Mouse (Mus musculus) stomach, postnatal 0 days (tissue): ENCODE data around the gene Lpcat3. TPM values are rescaled to one million over a fixed set of nuclear protein-coding genes. Genes with fewer than 3 reads are reported as not detected.

Experiments
- ATAC-seq: fragments of 200-750 bp; cut with Nextera tagmentation; 2 replicates; pipeline ENCODE4 v1.8.0; 2017; ENCODE audit not compliant: low FRiP score, low TSS enrichment
- DNase-seq: peaks from one replicate; pipeline ENCODE4 v3.0.0-alpha.2; 2016; ENCODE audit warnings: low spot score
- H3K27ac ChIP-seq: fragments of 300-500 bp; sonication (generic); replicated peaks from 2 replicates; pipeline ENCODE4 v1.5.1; 2014; ENCODE audit warnings: mild to moderate bottlenecking, control low read depth
- H3K27me3 ChIP-seq: fragments of 300-500 bp; sonication (generic); 2 replicates; pipeline ENCODE4 v1.6.1; 2014; ENCODE audit warnings: low read length; ENCODE audit not compliant: control insufficient read depth, insufficient read depth
- H3K36me3 ChIP-seq: fragments of 300-500 bp; sonication (generic); 2 replicates; pipeline ENCODE4 v1.6.1; 2014; ENCODE audit warnings: low read length, mixed read lengths; ENCODE audit not compliant: control insufficient read depth, insufficient read depth
- H3K4me1 ChIP-seq: fragments of 300-500 bp; sonication (generic); replicated peaks from 2 replicates; pipeline ENCODE4 v1.6.1; 2014; ENCODE audit warnings: antibody characterized with exemption; ENCODE audit not compliant: control insufficient read depth, insufficient read depth
- H3K4me2 ChIP-seq: fragments of 300-500 bp; sonication (generic); replicated peaks from 2 replicates; pipeline ENCODE4 v1.6.1; 2014; ENCODE audit warnings: low read depth, mild to moderate bottlenecking, control low read depth, moderate library complexity
- H3K4me3 ChIP-seq: fragments of 300-500 bp; sonication (generic); 2 replicates; pipeline ENCODE4 v1.5.1; 2014; ENCODE audit warnings: low read depth, low read length, control low read depth
- H3K9ac ChIP-seq: fragments of 300-500 bp; sonication (generic); 2 replicates; pipeline ENCODE4 v1.6.1; 2014; ENCODE audit warnings: mild to moderate bottlenecking, low read length, control low read depth, mixed read lengths
- H3K9me3 ChIP-seq: fragments of 300-500 bp; sonication (generic); 2 replicates; pipeline ENCODE4 v1.6.1; 2016; ENCODE audit warnings: low read length; ENCODE audit not compliant: control insufficient read depth
- CTCF ChIP-seq: IDR thresholded peaks from 2 replicates; pipeline ENCODE4 v1.5.1; 2016; ENCODE audit warnings: antibody characterized with exemption, low read depth, mild to moderate bottlenecking, moderate library complexity
- EP300 ChIP-seq: optimal IDR thresholded peaks from 2 replicates; pipeline ENCODE3; 2016; ENCODE audit warnings: antibody characterized with exemption
- WGBS: fragments of 180-500 bp; shearing (Covaris S2); extraction: QIAGEN DNeasy Blood & Tissue Kit; methylation state at CpG from one replicate; pipeline ENCODE4 v1.1.7; 2014; 5-methylcytosine and 5-hydroxymethylcytosine counted together
- polyA plus RNA-seq: library from polyadenylated mRNA; unstranded; fragments of >200 nt; fragmentation: Nextera tagmentation; extraction: Ambion mirVana; gene quantifications from 2 replicates; pipeline ENCODE4 v1.2.1, GENCODE M21; 2015

Gene Lpcat3
- polyA plus RNA-seq, 1 experiment from 2014 or later = 78.8 TPM

DNA sequence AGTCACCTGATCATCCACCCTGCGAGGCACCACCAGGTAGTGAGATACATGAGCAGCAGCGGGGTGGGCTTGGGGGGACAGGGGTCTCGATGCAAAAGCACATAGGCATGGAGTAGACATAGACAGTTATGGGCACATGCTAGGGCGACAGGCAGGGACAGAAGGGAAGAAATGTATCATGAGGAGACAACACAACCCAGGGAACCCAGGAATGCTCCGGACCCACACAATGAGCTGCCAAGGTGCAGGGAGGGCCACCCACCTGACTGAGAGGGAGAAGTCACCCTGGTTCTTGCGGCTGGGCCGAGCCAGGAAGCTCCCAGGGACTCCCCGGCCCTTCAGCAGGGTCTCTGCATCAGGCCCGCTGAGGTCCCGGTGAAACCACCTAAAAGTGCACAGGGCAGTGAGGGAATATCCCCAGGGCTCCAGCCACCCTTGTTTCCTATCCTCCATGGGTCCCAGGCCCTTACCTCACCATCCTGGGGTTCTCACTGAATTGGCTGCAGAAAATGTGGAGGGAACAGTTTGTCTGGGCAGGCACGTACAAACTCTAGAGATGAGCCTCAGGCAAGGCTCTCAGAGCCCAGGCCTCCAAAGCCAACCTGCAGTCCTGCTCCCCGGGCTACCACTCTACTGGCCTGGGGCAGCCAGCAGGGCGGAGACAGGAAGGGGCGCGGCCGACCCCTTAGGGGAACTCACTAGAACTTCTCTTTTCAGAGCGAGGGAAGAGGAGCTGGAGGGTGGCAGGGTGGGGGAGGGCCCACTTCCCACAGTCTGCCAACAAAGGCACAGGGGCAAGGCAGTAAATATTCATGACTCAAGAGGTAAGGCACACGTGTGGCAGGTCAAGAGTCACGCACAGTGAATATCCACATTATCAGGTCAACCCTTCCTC lies 69.9 kb downstream of the Lpcat3 start:
- TF ChIP-seq CTCF (no peak), EP300 (no peak)
- Histone ChIP-seq H3K9ac (0 out of 2 replicates have a peak overlapping the region, but pooled peaks have one; percentile 4), H3K4me3 (no peak overlapping the region), H3K27ac (no peak overlapping the region), H3K9me3 (no peaks in the 10 kb centered on the region), H3K4me2 (no peak overlapping the region), H3K36me3 (no peaks in the 10 kb centered on the region), H3K4me1 (no peaks in the 10 kb centered on the region; the same call in 1 of the 2 replicates), H3K27me3 (no peaks in the 10 kb centered on the region)
- WGBS = 56% methylated on average over 19 of the region's 19 CpGs
- DNase-seq = peak; percentile 46
- ATAC-seq = peak; percentile 28; the same call in 1 of the 2 replicates

DNA sequence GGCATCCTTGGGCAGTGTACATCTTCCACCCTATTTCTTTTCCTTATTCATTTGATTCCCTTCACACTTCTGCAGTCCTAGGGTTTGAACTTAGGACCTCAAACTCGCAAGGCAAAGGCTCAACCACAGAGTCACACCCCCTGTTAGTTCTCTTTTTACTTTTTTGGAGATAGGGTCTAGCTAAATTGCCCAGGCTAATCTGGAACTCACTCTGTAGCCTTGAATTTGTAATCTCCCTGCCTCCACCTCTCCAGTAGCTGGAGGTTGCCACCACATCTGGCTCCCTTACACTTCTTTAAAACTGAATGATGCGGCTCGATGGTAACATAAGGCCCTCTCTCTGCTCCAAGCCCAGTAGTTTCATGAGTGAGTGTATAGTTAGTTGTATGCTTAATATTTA lies 71.6 kb downstream of the Lpcat3 start:
- DNase-seq = no peak
- H3K9me3 ChIP-seq = no peaks in the 10 kb centered on the region
- no peak for TF ChIP-seq EP300
- TF ChIP-seq CTCF = no peak
- no peaks in the 10 kb centered on the region; the same call in 1 of the 2 replicates for H3K4me1 ChIP-seq
- no peak overlapping the region for H3K27ac ChIP-seq
- WGBS = 88% methylated on average over 3 of the region's 3 CpGs
- no peak for ATAC-seq
- H3K4me2 ChIP-seq = no peak overlapping the region
- H3K36me3 ChIP-seq = no peaks in the 10 kb centered on the region
- no peaks in the 10 kb centered on the region for H3K27me3 ChIP-seq
- H3K4me3 ChIP-seq = no peak overlapping the region
- no peak overlapping the region for H3K9ac ChIP-seq

DNA sequence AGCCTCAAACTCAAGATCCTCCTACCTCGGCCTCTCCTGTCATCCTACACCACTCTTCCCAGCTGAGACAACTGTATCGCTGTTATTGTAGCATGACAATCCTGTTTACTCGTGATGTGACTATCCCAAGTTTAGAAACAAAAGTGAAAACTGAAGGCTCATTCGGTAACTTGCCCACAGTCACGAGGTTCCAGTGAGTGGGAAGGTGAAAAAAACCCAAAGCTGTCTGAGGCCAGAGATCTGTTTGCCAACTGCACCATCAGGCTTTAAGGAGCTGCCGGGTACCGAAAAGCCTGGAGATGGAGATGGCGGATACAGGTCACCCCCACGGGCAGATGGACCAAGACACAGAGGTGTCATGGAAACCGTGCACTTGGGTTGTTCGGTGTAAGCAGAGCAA lies 74.2 kb downstream of the Lpcat3 start:
- no peaks in the 10 kb centered on the region for H3K27me3 ChIP-seq
- H3K27ac ChIP-seq = no peak overlapping the region
- TF ChIP-seq EP300 = no peak
- TF ChIP-seq CTCF = no peak
- no peak overlapping the region for H3K4me3 ChIP-seq
- H3K36me3 ChIP-seq = no peaks in the 10 kb centered on the region
- peaks cover 3% of the 10 kb centered on the region for H3K4me1 ChIP-seq
- no peaks in the 10 kb centered on the region for H3K9me3 ChIP-seq
- no peak overlapping the region for H3K4me2 ChIP-seq
- WGBS = 88% methylated on average over 11 of the region's 11 CpGs
- ATAC-seq = no peak
- no peak overlapping the region for H3K9ac ChIP-seq
- no peak for DNase-seq

DNA sequence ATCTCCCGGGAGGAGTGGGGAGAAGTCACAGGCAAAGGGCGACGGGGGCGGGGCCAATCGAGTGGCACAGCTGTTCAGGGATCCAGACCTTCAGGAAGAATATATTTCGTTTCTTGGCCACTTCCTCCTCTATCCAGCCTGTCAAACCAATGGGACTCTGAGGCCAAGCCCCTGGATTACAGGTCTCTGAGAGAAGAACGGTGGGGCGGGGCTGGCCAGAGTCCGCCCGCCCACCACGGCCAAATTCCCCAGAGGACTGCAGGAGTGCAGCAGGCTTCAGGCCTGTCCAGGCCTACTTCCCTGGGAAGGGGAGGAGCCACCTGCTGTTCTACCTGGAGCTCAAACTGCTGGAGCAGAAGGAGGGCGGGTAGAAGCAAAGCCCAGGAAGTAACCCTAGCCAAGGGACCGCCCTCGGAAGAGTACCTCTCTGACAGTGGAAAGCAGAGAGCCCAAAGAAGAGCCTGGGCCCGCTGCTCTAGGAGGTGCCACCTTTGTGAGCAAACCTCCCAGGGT lies 75.7 kb downstream of the Lpcat3 start, which contains the start of gene Ptpn6:
Ptpn6 (minus strand) TSS at position 204 of the 513 bp plus-strand sequence.
- H3K36me3 ChIP-seq = peaks cover 9% of the 10 kb centered on the region
- H3K27ac ChIP-seq = peak within 1 kb of the TSS; percentile 86
- peak within 1 kb of the TSS; percentile 41 for H3K9ac ChIP-seq
- peak; percentile 31 for TF ChIP-seq CTCF
- TF ChIP-seq EP300 = no peak
- no peaks in the 10 kb centered on the region for H3K27me3 ChIP-seq
- peak within 1 kb of the TSS; percentile 38 for H3K4me2 ChIP-seq
- ATAC-seq (peak; percentile 88), DNase-seq (peak; percentile 94)
- WGBS = 23% methylated on average over 15 of the region's 15 CpGs
- H3K4me3 ChIP-seq = no peak within 1 kb of the TSS; the same call in 1 of the 2 replicates
- H3K9me3 ChIP-seq = no peaks in the 10 kb centered on the region
- H3K4me1 ChIP-seq = peaks cover 3% of the 10 kb centered on the region; the same call in 1 of the 2 replicates

DNA sequence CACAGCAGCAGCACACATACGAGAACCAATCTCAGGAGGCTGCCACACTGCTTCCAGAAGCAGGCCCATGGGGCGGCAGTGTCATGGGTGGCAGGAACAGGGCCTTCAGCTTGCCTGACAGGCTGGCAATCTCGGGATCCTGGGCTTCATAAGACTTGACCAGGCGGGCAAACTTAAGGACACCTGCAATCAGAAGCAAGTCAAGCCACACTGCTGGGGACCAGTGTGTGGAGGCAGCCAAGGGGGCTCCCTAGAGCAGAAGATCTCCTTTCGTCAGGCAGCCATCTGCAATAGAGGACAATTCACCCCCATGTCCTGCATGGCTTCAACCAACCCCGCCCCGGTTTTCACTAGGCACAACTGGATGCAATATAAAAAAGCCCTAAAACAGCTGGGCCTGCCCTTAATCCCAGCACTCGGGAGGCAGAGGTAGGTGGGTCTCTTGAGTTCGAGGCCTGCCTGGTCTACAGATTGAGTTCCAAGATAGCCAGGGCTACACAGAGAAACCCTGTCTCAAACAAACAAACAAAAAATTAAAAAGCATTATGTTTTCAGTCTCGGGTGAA lies 76.5 kb downstream of the Lpcat3 start:
- H3K4me1 ChIP-seq = peaks cover 3% of the 10 kb centered on the region; the same call in 1 of the 2 replicates
- H3K27ac ChIP-seq = peak overlapping the region; percentile 86
- no peak overlapping the region for H3K4me3 ChIP-seq
- no peak for ATAC-seq
- H3K27me3 ChIP-seq = no peaks in the 10 kb centered on the region
- TF ChIP-seq EP300 = no peak
- no peak for TF ChIP-seq CTCF
- 74% methylated on average over 10 of the region's 10 CpGs for WGBS
- H3K36me3 ChIP-seq = peaks cover 11% of the 10 kb centered on the region
- no peaks in the 10 kb centered on the region for H3K9me3 ChIP-seq
- H3K9ac ChIP-seq = peak overlapping the region; percentile 23; the same call in 1 of the 2 replicates
- H3K4me2 ChIP-seq = no peak overlapping the region; the same call in 1 of the 2 replicates
- DNase-seq = no peak
